22 mouse cellular contexts compared by ENCODE assay signal in genomic region chr1:75455433-75455832, GRCm38 (mm10). TPM values are rescaled to one million over a fixed set of nuclear protein-coding genes. Genes with fewer than 3 reads are reported as not detected.
DNase-seq lines count a peak whose midpoint lies in the region; ATAC-seq lines count a peak whose summit lies in the region.
"Had no signal": no experiment of that assay in that cellular context is flagged by ENCODE, and none has a peak within 500 bp of the region (broad histone marks: within the 10 kb centered on the region; RNA-seq: fewer than 3 reads in every experiment).

No protein-coding gene starts in this region.

- H3K4me3 ChIP-seq in forebrain, embryonic 12.5 days (replicated peaks) = no peak overlapping the region
- H3K4me3 ChIP-seq in forebrain, embryonic 11.5 days (ENCODE audit: low read depth, low read length) = no peak overlapping the region
- no peak overlapping the region for H3K4me3 ChIP-seq in embryonic facial prominence, embryonic 10.5 days
- peak overlapping the region; percentile 9; the same call in 1 of the 2 replicates for H3K4me3 ChIP-seq in midbrain, embryonic 12.5 days
- no peak overlapping the region for H3K4me3 ChIP-seq in neural tube, embryonic 15.5 days (replicated peaks)
- H3K4me3 ChIP-seq in kidney, embryonic 14.5 days (ENCODE audit: low read length) = no peak overlapping the region
- H3K4me3 ChIP-seq: embryonic facial prominence, embryonic 13.5 days; gastrocnemius, adult 2 months; heart, embryonic 10.5 days; left cerebral cortex, adult 2 months had no signal

- DNase-seq in forebrain, embryonic 11.5 days (ENCODE audit: low spot score) = no peak
- no peak for DNase-seq in embryonic facial prominence, embryonic 10.5 days (ENCODE audit: low spot score)
- DNase-seq in spleen, postnatal 4 days (ENCODE audit: low spot score in 2 of 2) = no peak
- DNase-seq in kidney, postnatal 36 days = no peak
- DNase-seq: adrenal gland, adult 2 months; cerebellum, adult 9-11 months; gastrocnemius, adult 2 months; heart, postnatal 10 days; kidney, adult 2 months; kidney, postnatal 25 days; layer of hippocampus, adult 9-11 months; lung, adult 2 months; thymus, postnatal 25 days had no signal

- ATAC-seq in forebrain, embryonic 12.5 days (ENCODE audit: low FRiP score) = no peak
- no peak for ATAC-seq in forebrain, embryonic 11.5 days (replicated peaks; ENCODE audit: low FRiP score)
- ATAC-seq in midbrain, embryonic 12.5 days (ENCODE audit: low FRiP score, low read depth) = no peak
- ATAC-seq in neural tube, embryonic 15.5 days (ENCODE audit: low FRiP score) = no peak
- ATAC-seq in kidney, embryonic 14.5 days (ENCODE audit: low FRiP score, low TSS enrichment) = no peak
- ATAC-seq: inflammation-experienced regulatory T-cells, adult 6 months had no signal

- no peak overlapping the region for H3K4me2 ChIP-seq in forebrain, embryonic 12.5 days
- H3K4me2 ChIP-seq in forebrain, embryonic 11.5 days (ENCODE audit: low read depth, low read length, severe bottlenecking) = no peak overlapping the region
- H3K4me2 ChIP-seq in midbrain, embryonic 12.5 days (replicated peaks) = peak overlapping the region; percentile 57
- H3K4me2 ChIP-seq in neural tube, embryonic 15.5 days = peak overlapping the region; percentile 10; the same call in 1 of the 2 replicates
- H3K4me2 ChIP-seq in kidney, embryonic 14.5 days (replicated peaks; ENCODE audit: low read depth, low read length) = no peak overlapping the region
- H3K4me2 ChIP-seq: embryonic facial prominence, embryonic 13.5 days; liver, embryonic 11.5 days had no signal

- H3K27ac ChIP-seq in forebrain, embryonic 12.5 days = peak overlapping the region; percentile 36
- no peak overlapping the region for H3K27ac ChIP-seq in forebrain, embryonic 11.5 days (ENCODE audit: low read depth, low read length)
- peak overlapping the region; percentile 49; the same call in 1 of the 2 replicates for H3K27ac ChIP-seq in embryonic facial prominence, embryonic 10.5 days (replicated peaks)
- peak overlapping the region; percentile 76 for H3K27ac ChIP-seq in midbrain, embryonic 12.5 days (replicated peaks)
- no peak overlapping the region; the same call in 1 of the 2 replicates for H3K27ac ChIP-seq in neural tube, embryonic 15.5 days (replicated peaks)
- H3K27ac ChIP-seq in kidney, embryonic 14.5 days (ENCODE audit: low read depth, low read length) = no peak overlapping the region
- H3K27ac ChIP-seq: embryonic facial prominence, embryonic 13.5 days; gastrocnemius, adult 2 months; left cerebral cortex, adult 2 months had no signal

- H3K4me1 ChIP-seq in forebrain, embryonic 12.5 days = peaks cover 77% of the 10 kb centered on the region
- H3K4me1 ChIP-seq in forebrain, embryonic 11.5 days (replicated peaks; ENCODE audit: control insufficient read depth, insufficient read depth, low read length) = peaks cover 23% of the 10 kb centered on the region
- H3K4me1 ChIP-seq in embryonic facial prominence, embryonic 10.5 days = peaks cover 89% of the 10 kb centered on the region
- H3K4me1 ChIP-seq in midbrain, embryonic 12.5 days = peaks cover 72% of the 10 kb centered on the region
- H3K4me1 ChIP-seq in neural tube, embryonic 15.5 days = peaks cover 76% of the 10 kb centered on the region
- H3K4me1 ChIP-seq in kidney, embryonic 14.5 days (ENCODE audit: control insufficient read depth, insufficient read depth, low read length) = peaks cover 61% of the 10 kb centered on the region

- WGBS in forebrain, embryonic 12.5 days = 68% methylated on average over 3 of the region's 3 CpGs
- WGBS in forebrain, embryonic 11.5 days = 73% methylated on average over 3 of the region's 3 CpGs
- WGBS in embryonic facial prominence, embryonic 10.5 days = 80% methylated on average over 3 of the region's 3 CpGs
- 72% methylated on average over 3 of the region's 3 CpGs for WGBS in midbrain, embryonic 12.5 days
- WGBS in neural tube, embryonic 15.5 days = 77% methylated on average over 3 of the region's 3 CpGs
- 47% methylated on average over 3 of the region's 3 CpGs for WGBS in kidney, embryonic 14.5 days

- no peaks in the 10 kb centered on the region for H3K36me3 ChIP-seq in forebrain, embryonic 12.5 days (replicated peaks)
- H3K36me3 ChIP-seq in forebrain, embryonic 11.5 days (ENCODE audit: control insufficient read depth, insufficient read depth, low read length) = no peaks in the 10 kb centered on the region
- no peaks in the 10 kb centered on the region for H3K36me3 ChIP-seq in embryonic facial prominence, embryonic 10.5 days (replicated peaks)
- no peaks in the 10 kb centered on the region for H3K36me3 ChIP-seq in midbrain, embryonic 12.5 days
- H3K36me3 ChIP-seq in neural tube, embryonic 15.5 days = no peaks in the 10 kb centered on the region
- H3K36me3 ChIP-seq in kidney, embryonic 14.5 days (ENCODE audit: control insufficient read depth, insufficient read depth, low read length) = no peaks in the 10 kb centered on the region
- H3K36me3 ChIP-seq: embryonic facial prominence, embryonic 13.5 days; heart, embryonic 10.5 days had no signal

- no peaks in the 10 kb centered on the region for H3K9me3 ChIP-seq in forebrain, embryonic 12.5 days
- no peaks in the 10 kb centered on the region for H3K9me3 ChIP-seq in forebrain, embryonic 11.5 days (ENCODE audit: control insufficient read depth, low read length)
- H3K9me3 ChIP-seq in embryonic facial prominence, embryonic 10.5 days = no peaks in the 10 kb centered on the region
- H3K9me3 ChIP-seq in midbrain, embryonic 12.5 days = no peaks in the 10 kb centered on the region
- H3K9me3 ChIP-seq in neural tube, embryonic 15.5 days (replicated peaks) = no peaks in the 10 kb centered on the region
- H3K9me3 ChIP-seq in kidney, embryonic 14.5 days (ENCODE audit: control insufficient read depth, low read length) = no peaks in the 10 kb centered on the region
- H3K9me3 ChIP-seq: embryonic facial prominence, embryonic 13.5 days; heart, embryonic 10.5 days had no signal

- H3K9ac ChIP-seq in forebrain, embryonic 12.5 days = no peak overlapping the region
- H3K9ac ChIP-seq in forebrain, embryonic 11.5 days (ENCODE audit: low read length) = no peak overlapping the region
- 0 out of 2 replicates have a peak overlapping the region, but pooled peaks have one; percentile 31 for H3K9ac ChIP-seq in midbrain, embryonic 12.5 days (replicated peaks)
- no peak overlapping the region for H3K9ac ChIP-seq in neural tube, embryonic 15.5 days (replicated peaks)
- no peak overlapping the region for H3K9ac ChIP-seq in kidney, embryonic 14.5 days (ENCODE audit: low read depth, low read length)
- H3K9ac ChIP-seq: embryonic facial prominence, embryonic 13.5 days had no signal

- peaks cover 90% of the 10 kb centered on the region for H3K27me3 ChIP-seq in forebrain, embryonic 12.5 days
- H3K27me3 ChIP-seq in forebrain, embryonic 11.5 days (ENCODE audit: control insufficient read depth, insufficient read depth, low read length) = peaks cover 34% of the 10 kb centered on the region
- peaks cover 98% of the 10 kb centered on the region for H3K27me3 ChIP-seq in embryonic facial prominence, embryonic 10.5 days (replicated peaks; ENCODE audit: low read depth, poor library complexity, severe bottlenecking)
- H3K27me3 ChIP-seq in midbrain, embryonic 12.5 days = peaks cover 63% of the 10 kb centered on the region
- H3K27me3 ChIP-seq in neural tube, embryonic 15.5 days (replicated peaks) = peaks cover 13% of the 10 kb centered on the region
- peaks cover 14% of the 10 kb centered on the region for H3K27me3 ChIP-seq in kidney, embryonic 14.5 days (ENCODE audit: control insufficient read depth, insufficient read depth, low read length)

RNA-seq across cellular contexts. Expression of gene Asic4, which starts 5.2 kb away (rescaled TPM):
- polyA plus RNA-seq in forebrain, embryonic 12.5 days (2016; fragmentation: Nextera tagmentation; extraction: Ambion mirVana) = 6.4 and 8.2 TPM in 2 replicates
- polyA plus RNA-seq in forebrain, embryonic 11.5 days (2014; fragmentation: Nextera tagmentation; extraction: Ambion mirVana) = 0.61 TPM in 2 replicates
- polyA plus RNA-seq in embryonic facial prominence, embryonic 10.5 days (2016; fragmentation: Nextera tagmentation; extraction: Ambion mirVana) = 2.1 and 2.4 TPM in 2 replicates
- 45.0 and 47.7 TPM in 2 replicates for polyA plus RNA-seq in midbrain, embryonic 12.5 days (2016; fragmentation: Nextera tagmentation; extraction: Ambion mirVana)
- polyA plus RNA-seq in neural tube, embryonic 15.5 days (2015; fragmentation: Nextera tagmentation; extraction: Ambion mirVana) = 22.9 and 31.6 TPM in 2 replicates
- 0.32 and 0.41 TPM in 2 replicates for polyA plus RNA-seq in kidney, embryonic 14.5 days (2014; fragmentation: Nextera tagmentation; extraction: Ambion mirVana)
- polyA plus RNA-seq: inflammation-experienced regulatory T-cells, adult 6 months; lung, adult 2 months had no signal

RNA-seq across cellular contexts. Expression of gene Gmppa, which starts 19.7 kb away (rescaled TPM):
- polyA plus RNA-seq in forebrain, embryonic 12.5 days (2016; fragmentation: Nextera tagmentation; extraction: Ambion mirVana) = 54.8 and 55.8 TPM in 2 replicates
- 46.3 and 47.2 TPM in 2 replicates for polyA plus RNA-seq in forebrain, embryonic 11.5 days (2014; fragmentation: Nextera tagmentation; extraction: Ambion mirVana)
- 57.1 and 61.3 TPM in 2 replicates for polyA plus RNA-seq in embryonic facial prominence, embryonic 10.5 days (2016; fragmentation: Nextera tagmentation; extraction: Ambion mirVana)
- polyA plus RNA-seq in midbrain, embryonic 12.5 days (2016; fragmentation: Nextera tagmentation; extraction: Ambion mirVana) = 59.7 and 69.4 TPM in 2 replicates
- polyA plus RNA-seq in neural tube, embryonic 15.5 days (2015; fragmentation: Nextera tagmentation; extraction: Ambion mirVana) = 72.4 and 78.3 TPM in 2 replicates
- 65.2 and 67.6 TPM in 2 replicates for polyA plus RNA-seq in kidney, embryonic 14.5 days (2014; fragmentation: Nextera tagmentation; extraction: Ambion mirVana)

RNA-seq across cellular contexts. Expression of gene Chpf, which starts 23.7 kb away (rescaled TPM):
- 21.6 and 25.8 TPM in 2 replicates for polyA plus RNA-seq in forebrain, embryonic 12.5 days (2016; fragmentation: Nextera tagmentation; extraction: Ambion mirVana)
- polyA plus RNA-seq in forebrain, embryonic 11.5 days (2014; fragmentation: Nextera tagmentation; extraction: Ambion mirVana) = 21.3 and 23.3 TPM in 2 replicates
- polyA plus RNA-seq in embryonic facial prominence, embryonic 10.5 days (2016; fragmentation: Nextera tagmentation; extraction: Ambion mirVana) = 25.3 and 27.0 TPM in 2 replicates
- polyA plus RNA-seq in midbrain, embryonic 12.5 days (2016; fragmentation: Nextera tagmentation; extraction: Ambion mirVana) = 35.9 and 36.3 TPM in 2 replicates
- 48.3 and 51.7 TPM in 2 replicates for polyA plus RNA-seq in neural tube, embryonic 15.5 days (2015; fragmentation: Nextera tagmentation; extraction: Ambion mirVana)
- polyA plus RNA-seq in kidney, embryonic 14.5 days (2014; fragmentation: Nextera tagmentation; extraction: Ambion mirVana) = 37.1 and 41.4 TPM in 2 replicates

RNA-seq across cellular contexts. Expression of gene Tmem198, which starts 23.9 kb away (rescaled TPM):
- polyA plus RNA-seq in forebrain, embryonic 12.5 days (2016; fragmentation: Nextera tagmentation; extraction: Ambion mirVana) = 20.8 and 24.1 TPM in 2 replicates
- 8.9 and 9.4 TPM in 2 replicates for polyA plus RNA-seq in forebrain, embryonic 11.5 days (2014; fragmentation: Nextera tagmentation; extraction: Ambion mirVana)
- polyA plus RNA-seq in embryonic facial prominence, embryonic 10.5 days (2016; fragmentation: Nextera tagmentation; extraction: Ambion mirVana) = 3.3 and 3.5 TPM in 2 replicates
- polyA plus RNA-seq in midbrain, embryonic 12.5 days (2016; fragmentation: Nextera tagmentation; extraction: Ambion mirVana) = 26.5 and 27.6 TPM in 2 replicates
- 40.2 and 50.7 TPM in 2 replicates for polyA plus RNA-seq in neural tube, embryonic 15.5 days (2015; fragmentation: Nextera tagmentation; extraction: Ambion mirVana)
- 0.62 and 1.1 TPM in 2 replicates for polyA plus RNA-seq in kidney, embryonic 14.5 days (2014; fragmentation: Nextera tagmentation; extraction: Ambion mirVana)

RNA-seq across cellular contexts. Expression of gene Obsl1, which starts 50.8 kb away (rescaled TPM):
- polyA plus RNA-seq in forebrain, embryonic 12.5 days (2016; fragmentation: Nextera tagmentation; extraction: Ambion mirVana) = 31.8 and 36.8 TPM in 2 replicates
- 42.6 and 44.7 TPM in 2 replicates for polyA plus RNA-seq in forebrain, embryonic 11.5 days (2014; fragmentation: Nextera tagmentation; extraction: Ambion mirVana)
- 57.9 and 63.0 TPM in 2 replicates for polyA plus RNA-seq in embryonic facial prominence, embryonic 10.5 days (2016; fragmentation: Nextera tagmentation; extraction: Ambion mirVana)
- polyA plus RNA-seq in midbrain, embryonic 12.5 days (2016; fragmentation: Nextera tagmentation; extraction: Ambion mirVana) = 42.7 and 46.6 TPM in 2 replicates
- polyA plus RNA-seq in neural tube, embryonic 15.5 days (2015; fragmentation: Nextera tagmentation; extraction: Ambion mirVana) = 33.1 and 37.6 TPM in 2 replicates
- polyA plus RNA-seq in kidney, embryonic 14.5 days (2014; fragmentation: Nextera tagmentation; extraction: Ambion mirVana) = 79.8 and 83.2 TPM in 2 replicates
- polyA plus RNA-seq: inflammation-experienced regulatory T-cells, adult 6 months had no signal

Comparison
In these comparisons a context has a peak if more than half of its experiments do, and no peak if none do; other contexts are left out.
1. H3K27ac ChIP-seq: peak in forebrain, embryonic 12.5 days (single experiment), embryonic facial prominence, embryonic 10.5 days (single experiment) and midbrain, embryonic 12.5 days (single experiment); none in forebrain, embryonic 11.5 days (single experiment), neural tube, embryonic 15.5 days (single experiment) and kidney, embryonic 14.5 days (single experiment).
2. H3K4me2 ChIP-seq: peak in midbrain, embryonic 12.5 days (single experiment) and neural tube, embryonic 15.5 days (single experiment); none in forebrain, embryonic 12.5 days (single experiment), forebrain, embryonic 11.5 days (single experiment) and kidney, embryonic 14.5 days (single experiment).